Mouse (Mus musculus): ENCODE results near the gene Olfr572.

DNA sequence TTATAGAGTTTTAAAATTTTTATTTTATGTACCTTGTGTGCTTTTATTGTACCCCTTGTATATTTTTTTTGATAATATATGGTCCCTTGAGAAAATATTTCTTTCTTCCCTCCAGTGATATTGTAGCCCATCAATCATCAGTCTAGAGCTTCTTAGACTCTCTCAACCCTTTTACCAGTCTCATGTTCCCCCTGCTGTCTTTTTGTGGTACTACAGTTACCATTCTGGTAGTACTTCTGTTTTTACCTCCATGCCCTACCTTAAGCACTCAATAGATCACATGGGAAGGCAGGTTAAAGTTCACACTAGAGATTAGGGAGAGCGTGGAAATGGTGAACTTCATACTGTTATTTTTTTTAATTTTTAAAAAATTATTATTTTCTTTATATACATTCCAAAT, 4.6 kb upstream of the Olfr572 start:
- TF ChIP-seq CTCF (IDR thresholded peaks at IDR 0.05; ENCODE audit: control insufficient read depth, insufficient read depth, insufficient replicate concordance, low read depth, low read length) (no peak), POLR2A (IDR thresholded peaks at IDR 0.05; ENCODE audit: control insufficient read depth, low read depth, low read length) (no peak)

Data from testis, adult 2 months (tissue).